Mouse (Mus musculus) forebrain, embryonic 12.5 days (tissue): Measurements from ENCODE around the gene Sars2. TPM values are rescaled to one million over a fixed set of nuclear protein-coding genes. Genes with fewer than 3 reads are reported as not detected.
A peak's percentile ranks its signal among the peaks of the same experiment; 100 is the strongest.

ENCODE experiments used
- ATAC-seq: fragments of 200-750 bp; cut with Nextera tagmentation; 2 replicates; pipeline ENCODE4 v1.8.0; 2017; ENCODE audit warnings: moderate TSS enrichment; ENCODE audit not compliant: low FRiP score
- H3K27ac ChIP-seq: fragments of 300-500 bp; sonication (generic); 2 replicates; pipeline ENCODE4 v1.5.1; 2016; ENCODE audit warnings: mild to moderate bottlenecking
- H3K27me3 ChIP-seq: fragments of 300-500 bp; sonication (generic); 2 replicates; pipeline ENCODE4 v1.6.1; 2016; ENCODE audit warnings: mild to moderate bottlenecking
- H3K36me3 ChIP-seq: fragments of 300-500 bp; sonication (generic); replicated peaks from 2 replicates; pipeline ENCODE4 v1.6.1; 2016; ENCODE audit warnings: mild to moderate bottlenecking
- H3K4me1 ChIP-seq: fragments of 300-500 bp; sonication (generic); 2 replicates; pipeline ENCODE4 v1.6.1; 2016
- H3K4me2 ChIP-seq: fragments of 300-500 bp; sonication (generic); 2 replicates; pipeline ENCODE4 v1.6.1; 2016; ENCODE audit warnings: mild to moderate bottlenecking, moderate library complexity
- H3K4me3 ChIP-seq: fragments of 300-500 bp; sonication (generic); replicated peaks from 2 replicates; pipeline ENCODE4 v1.5.1; 2016; ENCODE audit warnings: mild to moderate bottlenecking
- H3K9ac ChIP-seq: fragments of 300-500 bp; sonication (generic); 2 replicates; pipeline ENCODE4 v1.6.1; 2016; ENCODE audit warnings: mild to moderate bottlenecking
- H3K9me3 ChIP-seq: fragments of 300-500 bp; sonication (generic); 2 replicates; pipeline ENCODE4 v1.6.1; 2016
- WGBS: fragments of 180-500 bp; shearing (Covaris S2); methylation state at CpG from one replicate; pipeline ENCODE4 v1.1.7; 2016; 5-methylcytosine and 5-hydroxymethylcytosine counted together
- polyA plus RNA-seq: library from polyadenylated mRNA; unstranded; fragments of >200 nt; fragmentation: Nextera tagmentation; extraction: Ambion mirVana; gene quantifications from 2 replicates; pipeline ENCODE4 v1.2.1, GENCODE M21; 2016

Gene Sars2
- polyA plus RNA-seq, 1 experiment from 2014 or later = 27.9 TPM

DNA sequence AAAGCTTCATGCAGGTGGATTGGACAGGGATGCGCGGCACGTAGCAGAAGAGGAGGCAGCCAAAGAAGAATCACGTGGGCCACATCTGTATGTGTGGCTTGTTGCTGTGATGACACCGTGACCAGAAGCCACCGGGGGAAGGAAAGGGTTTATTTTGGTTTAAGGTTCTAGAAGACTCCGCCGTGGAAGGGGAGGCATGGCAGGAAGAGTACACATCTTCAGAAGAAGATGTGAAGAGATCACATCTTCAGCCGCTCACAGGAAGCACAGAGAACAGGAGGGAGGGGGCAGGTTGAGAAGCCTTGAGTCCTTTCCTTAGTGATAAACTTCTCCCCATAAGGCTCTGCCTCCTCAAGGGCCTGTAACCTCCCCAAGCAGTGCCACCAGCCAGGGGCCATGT, 58.2 kb downstream of the Sars2 start:
- no peak overlapping the region for H3K27ac ChIP-seq
- H3K27me3 ChIP-seq = no peaks in the 10 kb centered on the region
- H3K4me3 ChIP-seq = no peak overlapping the region
- H3K4me2 ChIP-seq = no peak overlapping the region
- no peak for ATAC-seq
- H3K9me3 ChIP-seq = no peaks in the 10 kb centered on the region
- H3K9ac ChIP-seq = no peak overlapping the region
- H3K36me3 ChIP-seq = no peaks in the 10 kb centered on the region
- peaks cover 31% of the 10 kb centered on the region for H3K4me1 ChIP-seq
- 92% methylated on average over 9 of the region's 9 CpGs for WGBS

DNA sequence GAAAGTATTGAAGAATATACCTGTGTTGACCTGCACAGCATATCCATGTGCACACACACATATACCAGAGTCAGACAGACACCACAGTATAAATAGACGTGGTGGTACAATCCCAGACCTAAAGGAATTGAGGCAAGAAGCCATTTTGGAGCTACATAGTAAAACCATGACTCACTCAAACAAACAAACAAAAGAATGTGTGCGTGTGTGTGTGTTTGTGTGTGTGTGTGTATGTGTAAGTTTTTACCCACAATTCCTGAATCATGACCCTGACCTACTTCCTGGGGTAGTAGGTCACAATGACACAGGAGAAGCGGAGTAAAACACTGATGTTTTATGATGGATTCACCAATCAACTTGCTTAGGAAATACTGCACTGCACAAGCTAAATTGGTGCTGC, 59.7 kb downstream of the Sars2 start:
- Histone ChIP-seq H3K9me3 (no peaks in the 10 kb centered on the region), H3K27ac (no peak overlapping the region), H3K9ac (no peak overlapping the region), H3K36me3 (no peaks in the 10 kb centered on the region), H3K4me1 (peaks cover 29% of the 10 kb centered on the region), H3K4me2 (no peak overlapping the region), H3K27me3 (no peaks in the 10 kb centered on the region), H3K4me3 (no peak overlapping the region)
- no peak for ATAC-seq
- 75% methylated on average over 3 of the region's 3 CpGs for WGBS

DNA sequence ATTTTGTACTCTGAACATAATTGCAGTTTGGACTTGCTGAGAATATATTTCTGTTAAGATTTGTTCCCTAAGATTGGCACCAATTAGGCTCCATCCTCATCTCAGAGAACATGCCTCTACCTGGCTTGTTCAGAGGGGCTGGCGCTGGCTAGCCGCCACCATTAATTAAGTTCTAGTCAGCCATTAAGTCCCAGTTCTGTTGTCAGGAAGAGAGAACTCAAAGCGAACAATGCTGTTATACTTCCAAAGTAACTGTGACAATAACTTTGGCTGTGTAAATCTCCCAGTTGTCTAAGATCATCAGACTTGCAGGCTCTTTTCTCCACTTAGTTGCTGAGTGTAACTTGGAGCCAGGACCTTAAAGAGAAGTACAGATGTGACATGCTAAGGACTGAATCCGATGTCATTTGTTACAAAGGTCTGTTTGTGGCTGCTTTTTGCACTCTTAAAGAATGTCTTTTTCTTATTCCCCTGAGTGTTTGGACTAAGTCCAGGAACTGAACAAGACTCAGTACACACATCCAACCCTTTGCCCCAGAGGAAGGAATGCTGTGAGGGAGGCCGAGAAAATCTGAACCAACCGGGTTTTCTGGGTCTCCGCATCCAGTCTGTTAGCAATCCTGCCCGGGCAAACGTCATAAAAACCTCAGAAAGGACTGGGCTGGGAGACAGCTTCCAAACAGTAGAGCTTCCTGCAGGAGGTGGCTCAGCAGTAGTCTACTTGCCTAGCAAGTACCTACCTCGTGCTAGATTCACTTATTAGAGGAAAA, 60.3 kb downstream of the Sars2 start:
- ATAC-seq = no peak
- H3K27me3 ChIP-seq = no peaks in the 10 kb centered on the region
- H3K4me1 ChIP-seq = peaks cover 24% of the 10 kb centered on the region
- no peaks in the 10 kb centered on the region for H3K36me3 ChIP-seq
- H3K9me3 ChIP-seq = no peaks in the 10 kb centered on the region
- no peak overlapping the region for H3K9ac ChIP-seq
- peak overlapping the region; percentile 9; the same call in 1 of the 2 replicates for H3K4me2 ChIP-seq
- H3K4me3 ChIP-seq = no peak overlapping the region
- peak overlapping the region; percentile 69 for H3K27ac ChIP-seq
- WGBS = 27% methylated on average over 10 of the region's 10 CpGs

DNA sequence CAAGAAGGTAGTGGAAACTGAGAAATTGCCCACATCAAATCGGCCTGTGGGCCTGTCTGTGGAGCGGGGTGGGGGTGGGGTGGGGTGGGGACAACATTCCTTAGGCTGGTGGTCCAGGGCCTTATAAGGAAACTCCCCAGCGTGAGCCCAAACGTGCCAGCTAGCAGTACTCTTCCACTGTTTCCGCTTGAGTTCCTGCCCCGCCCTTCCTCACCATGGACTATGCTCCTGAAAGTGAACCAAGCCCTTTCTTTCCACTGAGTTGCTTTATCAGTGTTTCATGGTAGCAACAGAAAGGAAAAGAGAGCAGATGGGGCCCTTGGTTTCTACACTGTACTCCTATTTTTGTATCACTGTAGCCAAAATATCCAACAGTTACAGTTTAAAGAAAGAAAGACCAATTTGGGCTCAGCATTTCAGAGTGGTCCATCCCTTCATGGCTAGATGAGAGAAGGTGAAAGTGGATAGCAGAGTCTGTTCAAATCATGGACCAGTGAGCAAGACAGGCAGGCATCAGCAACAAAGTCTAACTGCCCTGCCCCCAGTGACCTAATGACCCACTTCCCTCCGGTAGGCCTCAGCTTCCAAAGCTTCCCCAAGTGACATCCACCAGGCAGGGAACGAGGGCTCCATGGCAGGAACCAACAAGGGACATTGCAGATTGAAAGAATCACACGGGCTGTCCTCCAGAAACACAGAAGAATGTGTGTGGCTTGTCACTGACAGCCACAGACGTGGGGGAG, 61.2 kb downstream of the Sars2 start:
- no peaks in the 10 kb centered on the region for H3K9me3 ChIP-seq
- H3K9ac ChIP-seq = 0 out of 2 replicates have a peak overlapping the region, but pooled peaks have one; percentile 0
- 10% methylated on average over 10 of the region's 10 CpGs for WGBS
- ATAC-seq = 0 out of 2 replicates have a peak, but pooled peaks have one; percentile 36
- peak overlapping the region; percentile 69 for H3K27ac ChIP-seq
- no peaks in the 10 kb centered on the region for H3K27me3 ChIP-seq
- peaks cover 29% of the 10 kb centered on the region for H3K4me1 ChIP-seq
- H3K36me3 ChIP-seq = no peaks in the 10 kb centered on the region
- H3K4me3 ChIP-seq = no peak overlapping the region
- H3K4me2 ChIP-seq = peak overlapping the region; percentile 9

Other genes with a start within 250 kb of the Sars2 start
- not detected in 2 replicates for gene Ifnl2, start 231.5 kb upstream of the Sars2 start, polyA plus RNA-seq
- gene Ifnl3, start 219.2 kb upstream of the Sars2 start, polyA plus RNA-seq = not detected in 2 replicates
- gene Sycn, start 201.1 kb upstream of the Sars2 start, polyA plus RNA-seq = not detected in 2 replicates
- not detected in 2 replicates for gene Nccrp1, start 194.7 kb upstream of the Sars2 start, polyA plus RNA-seq
- gene Samd4b, start 143.8 kb upstream of the Sars2 start, polyA plus RNA-seq = 35.6 and 37.6 TPM in 2 replicates
- 41.0 and 43.9 TPM in 2 replicates for gene Pak4, start 143.8 kb upstream of the Sars2 start, polyA plus RNA-seq
- gene Acp7, start 110.7 kb upstream of the Sars2 start, polyA plus RNA-seq = not detected in 2 replicates
- gene Fbxo27, start 49.1 kb upstream of the Sars2 start, polyA plus RNA-seq = 4.0 and 4.2 TPM in 2 replicates
- gene Fbxo17, start 25.2 kb upstream of the Sars2 start, polyA plus RNA-seq = 7.3 and 8.0 TPM in 2 replicates
- 118 and 131 TPM in 2 replicates for gene Mrps12, start 172 bp upstream of the Sars2 start, polyA plus RNA-seq
- not detected in 2 replicates for gene Ccer2, start 14.2 kb downstream of the Sars2 start, polyA plus RNA-seq
- gene Sirt2, start 24.7 kb downstream of the Sars2 start, polyA plus RNA-seq = 68.3 and 77.4 TPM in 2 replicates
- 42.7 and 42.9 TPM in 2 replicates for gene Nfkbib, start 25.5 kb downstream of the Sars2 start, polyA plus RNA-seq
- 1.2 and 2.5 TPM in 2 replicates for gene Rinl, start 47.0 kb downstream of the Sars2 start, polyA plus RNA-seq
- gene Hnrnpl, start 66.5 kb downstream of the Sars2 start, polyA plus RNA-seq = 267 and 357 TPM in 2 replicates
- gene Ech1, start 83.2 kb downstream of the Sars2 start, polyA plus RNA-seq = 63.9 and 64.2 TPM in 2 replicates
- 1.7 and 2.8 TPM in 2 replicates for gene Lgals4, start 91.9 kb downstream of the Sars2 start, polyA plus RNA-seq
- gene Lgals7, start 121.9 kb downstream of the Sars2 start, polyA plus RNA-seq = 1.1 and 1.9 TPM in 2 replicates
- 0.24 and 0.57 TPM in 2 replicates for gene Capn12, start 139.4 kb downstream of the Sars2 start, polyA plus RNA-seq
- 159 and 171 TPM in 2 replicates for gene Actn4, start 220.3 kb downstream of the Sars2 start, polyA plus RNA-seq
- 314 and 342 TPM in 2 replicates for gene Eif3k, start 239.9 kb downstream of the Sars2 start, polyA plus RNA-seq
- gene Map4k1, start 240.1 kb downstream of the Sars2 start, polyA plus RNA-seq = 5.0 and 5.7 TPM in 2 replicates